Mouse (Mus musculus): ENCODE data around the gene Nfxl1.

The Nfxl1 gene

GRCm38 (mm10) chr5:72501763-72502162, 57.7 kb downstream of the Nfxl1 start:
- no peak for DNase-seq (ENCODE audit: low spot score)

- no peak for DNase-seq (ENCODE audit: low spot score)
Measured at GRCm38 (mm10) chr5:72498271-72498670, 61.2 kb downstream of the Nfxl1 start.

- no peak for DNase-seq (ENCODE audit: low spot score)
Measured at GRCm38 (mm10) chr5:72496756-72497155, 62.7 kb downstream of the Nfxl1 start.

- no peak for DNase-seq (ENCODE audit: low spot score)
Measured at GRCm38 (mm10) chr5:72493906-72494305, 65.6 kb downstream of the Nfxl1 start.

GRCm38 (mm10) chr5:72491232-72491631, 68.3 kb downstream of the Nfxl1 start:
- DNase-seq (ENCODE audit: low spot score): no peak

- no peak for DNase-seq (ENCODE audit: low spot score)
Measured at GRCm38 (mm10) chr5:72480456-72480855, 79.0 kb downstream of the Nfxl1 start.

GRCm38 (mm10) chr5:72472317-72473009, 87.0 kb downstream of the Nfxl1 start:
- DNase-seq (ENCODE audit: low spot score): no peak

- no peak for DNase-seq (ENCODE audit: low spot score)
Measured at GRCm38 (mm10) chr5:72471746-72472145, 87.7 kb downstream of the Nfxl1 start.

GRCm38 (mm10) chr5:72464932-72465331, 94.6 kb downstream of the Nfxl1 start:
- no peak for DNase-seq (ENCODE audit: low spot score)
